Mouse (Mus musculus): ENCODE data around the gene Ccdc57. TPM values are rescaled to one million over a fixed set of nuclear protein-coding genes. Genes with fewer than 3 reads are reported as not detected.
"Not testable (repeated sequence)": the region's sequence is repeated elsewhere in the genome, so short reads cannot be mapped to it uniquely, and the experiment has no call there.

Gene Ccdc57
- polyA plus RNA-seq, 1 experiment from 2014 or later = 7.2 TPM

DNA sequence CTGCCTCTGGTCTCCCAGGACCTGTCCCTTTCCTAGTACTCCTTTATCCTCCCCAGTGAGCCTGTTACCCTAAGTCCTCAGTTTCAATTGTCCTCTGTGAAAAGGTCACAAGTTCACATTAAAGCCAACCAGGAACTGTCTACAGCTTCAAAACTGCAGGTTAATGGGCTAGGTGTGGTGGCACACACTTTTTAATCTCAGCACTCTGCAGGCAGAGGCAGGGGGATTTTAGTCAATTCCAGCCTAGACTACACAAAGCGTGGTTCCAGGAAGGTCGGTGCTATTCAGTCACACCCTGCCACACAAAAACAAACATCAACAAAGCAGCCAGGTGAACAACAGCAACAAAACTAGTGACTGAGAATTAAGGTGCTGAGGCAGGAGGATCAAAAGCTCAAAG lies 81.1 kb downstream of the Ccdc57 start:
- no peaks in the 10 kb centered on the region for H3K36me3 ChIP-seq (ENCODE audit: insufficient read depth)
- peak overlapping the region; percentile 34; the same call in 1 of the 2 replicates for H3K27ac ChIP-seq (ENCODE audit: low read depth)
- H3K9me3 ChIP-seq (ENCODE audit: low read depth, low read length) = no peaks in the 10 kb centered on the region
- DNase-seq (no peak), ATAC-seq (ENCODE audit: insufficient read depth) (no peak)
- TF ChIP-seq CTCF (IDR thresholded peaks at IDR 0.05; ENCODE audit: low read depth) = no peak
- H3K4me1 ChIP-seq (ENCODE audit: insufficient read depth) = peaks cover 13% of the 10 kb centered on the region; the same call in 1 of the 2 replicates
- no peaks in the 10 kb centered on the region for H3K27me3 ChIP-seq (ENCODE audit: insufficient read depth, low read length)
- 68% methylated on average over 2 of the region's 2 CpGs for WGBS
- no peak overlapping the region for H3K4me3 ChIP-seq (ENCODE audit: low read depth, low read length)
- peak overlapping the region; percentile 1; the same call in 1 of the 2 replicates for H3K9ac ChIP-seq
- H3K4me2 ChIP-seq = no peak overlapping the region

- no peak overlapping the region for H3K4me3 ChIP-seq (ENCODE audit: low read depth, low read length)
- no peak overlapping the region for H3K4me2 ChIP-seq
- H3K9ac ChIP-seq = peak overlapping the region; percentile 1; the same call in 1 of the 2 replicates
- peak overlapping the region; percentile 34; the same call in 1 of the 2 replicates for H3K27ac ChIP-seq (ENCODE audit: low read depth)
- no peaks in the 10 kb centered on the region for H3K36me3 ChIP-seq (ENCODE audit: insufficient read depth)
- peaks cover 13% of the 10 kb centered on the region; the same call in 1 of the 2 replicates for H3K4me1 ChIP-seq (ENCODE audit: insufficient read depth)
- ATAC-seq (ENCODE audit: insufficient read depth) (no peak), DNase-seq (peak; percentile 7)
- no peak for TF ChIP-seq CTCF (IDR thresholded peaks at IDR 0.05; ENCODE audit: low read depth)
- no peaks in the 10 kb centered on the region for H3K27me3 ChIP-seq (ENCODE audit: insufficient read depth, low read length)
- no peaks in the 10 kb centered on the region for H3K9me3 ChIP-seq (ENCODE audit: low read depth, low read length)
- WGBS = 36% methylated on average over 1 of the region's 1 CpGs
Measured at GRCm38 (mm10) chr11:120851132-120851531, 81.5 kb downstream of the Ccdc57 start.

DNA sequence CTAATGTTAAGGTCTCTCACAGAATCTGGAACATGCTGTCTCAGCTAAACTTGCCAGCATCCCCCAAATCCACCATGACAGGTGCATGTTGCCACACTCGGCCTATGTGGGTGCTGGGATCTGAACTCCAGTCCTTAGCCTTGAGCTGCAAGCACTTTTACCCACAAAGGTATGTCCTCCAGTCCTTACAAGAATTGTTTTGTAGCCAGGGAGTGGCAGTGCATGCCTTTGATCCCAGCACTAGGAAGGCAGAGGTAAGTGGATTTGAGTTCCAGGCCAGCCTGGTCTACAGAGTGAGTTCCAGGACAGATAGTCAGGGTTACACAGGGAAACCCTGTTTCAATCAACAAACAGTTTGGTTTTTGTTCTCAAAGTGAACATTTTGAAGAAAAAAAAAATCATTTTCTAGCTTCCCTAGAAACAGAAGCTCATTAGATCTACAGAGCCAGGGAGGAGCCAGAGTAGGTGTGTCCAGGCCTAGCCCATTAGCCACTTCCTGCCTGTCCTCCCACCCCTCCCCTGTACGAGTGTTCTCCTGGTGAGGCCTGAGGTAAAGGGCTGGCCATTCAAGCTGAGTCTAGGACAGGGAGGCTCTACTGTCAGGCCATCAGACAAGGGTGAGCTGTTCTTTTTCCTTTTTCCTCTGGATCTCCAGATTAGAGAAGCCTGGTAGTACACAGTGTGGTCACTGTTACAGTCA lies 82.2 kb downstream of the Ccdc57 start:
- Histone ChIP-seq H3K27ac (ENCODE audit: low read depth) (no peak overlapping the region), H3K4me3 (ENCODE audit: low read depth, low read length) (no peak overlapping the region), H3K9me3 (ENCODE audit: low read depth, low read length) (no peaks in the 10 kb centered on the region), H3K4me2 (no peak overlapping the region), H3K27me3 (ENCODE audit: insufficient read depth, low read length) (no peaks in the 10 kb centered on the region), H3K9ac (no peak overlapping the region), H3K36me3 (ENCODE audit: insufficient read depth) (no peaks in the 10 kb centered on the region), H3K4me1 (ENCODE audit: insufficient read depth) (peaks cover 13% of the 10 kb centered on the region; the same call in 1 of the 2 replicates)
- DNase-seq (no peak), ATAC-seq (ENCODE audit: insufficient read depth) (no peak)
- no peak for TF ChIP-seq CTCF (IDR thresholded peaks at IDR 0.05; ENCODE audit: low read depth)
- whole genome bisulfite sequencing = 46% methylated on average over 2 of the region's 2 CpGs

DNA sequence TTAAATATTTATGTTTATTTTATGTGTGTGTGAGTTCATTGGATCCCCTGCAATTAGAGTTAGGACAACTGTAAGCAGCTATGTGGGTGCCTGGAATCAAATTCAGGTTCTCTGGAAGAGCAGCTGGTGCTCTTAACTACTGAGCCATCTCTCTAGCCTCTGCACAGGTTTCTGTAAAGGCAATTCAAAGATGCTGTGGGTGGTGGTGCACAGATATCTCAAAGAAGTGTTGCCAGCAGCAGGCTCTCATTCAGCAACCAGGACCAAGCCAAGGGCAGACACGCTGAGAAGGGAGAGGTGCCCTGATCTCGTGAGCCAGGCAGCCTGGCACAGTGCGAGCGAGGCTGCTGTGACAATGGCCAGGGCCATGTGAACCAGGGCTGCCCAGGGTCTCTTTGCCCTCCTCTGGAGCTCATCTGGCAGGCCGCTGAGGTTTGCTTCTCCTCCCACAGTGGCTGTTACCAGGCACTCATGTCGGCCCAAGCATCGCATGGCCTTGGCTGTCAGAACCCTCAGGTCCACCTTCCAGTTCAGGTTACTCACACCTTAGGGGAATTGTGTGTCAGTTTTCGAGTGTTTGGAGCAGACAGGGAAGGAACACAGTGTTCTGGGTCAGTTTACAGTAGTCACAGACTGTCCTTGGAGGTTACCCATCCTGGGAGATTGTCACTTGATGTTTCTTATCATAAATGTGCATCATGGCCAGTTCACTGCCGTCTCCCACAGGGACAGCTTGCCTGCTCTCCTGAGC lies 85.8 kb downstream of the Ccdc57 start:
- no peak for ATAC-seq (ENCODE audit: insufficient read depth)

DNA sequence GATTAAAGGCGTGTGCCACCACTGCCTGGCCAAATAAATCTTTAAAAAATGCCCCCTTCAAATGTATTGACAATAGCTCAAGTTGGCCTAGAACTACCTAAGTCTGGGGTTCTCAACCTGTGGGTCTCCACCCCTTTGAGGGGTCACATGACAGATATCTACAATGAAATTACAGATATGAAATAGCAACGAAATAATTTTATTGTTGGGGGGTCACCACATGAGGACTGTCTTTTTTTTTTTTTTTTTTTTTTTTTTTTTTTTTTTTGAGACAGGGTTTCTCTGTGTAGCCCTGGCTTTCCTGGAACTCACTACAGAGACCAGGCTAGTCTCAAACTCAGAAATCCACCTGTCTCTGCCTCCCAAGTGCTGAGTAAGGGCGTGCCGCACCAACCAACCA lies 88.3 kb downstream of the Ccdc57 start:
- WGBS = 83% methylated on average over 4 of the region's 4 CpGs
- Histone ChIP-seq H3K4me1 (ENCODE audit: insufficient read depth) (no peaks in the 10 kb centered on the region), H3K4me3 (ENCODE audit: low read depth, low read length) (no peak overlapping the region), H3K9ac (no peak overlapping the region), H3K36me3 (ENCODE audit: insufficient read depth) (no peaks in the 10 kb centered on the region), H3K4me2 (no peak overlapping the region), H3K9me3 (ENCODE audit: low read depth, low read length) (no peaks in the 10 kb centered on the region), H3K27ac (ENCODE audit: low read depth) (no peak overlapping the region), H3K27me3 (ENCODE audit: insufficient read depth, low read length) (no peaks in the 10 kb centered on the region)
- ATAC-seq (ENCODE audit: insufficient read depth) = no peak
- no peak for DNase-seq
- TF ChIP-seq CTCF (IDR thresholded peaks at IDR 0.05; ENCODE audit: low read depth) = no peak

More for the DNA sequence above, 85.8 kb downstream of the Ccdc57 start:
- Histone ChIP-seq H3K27me3 (ENCODE audit: insufficient read depth, low read length) (no peaks in the 10 kb centered on the region), H3K9ac (no peak overlapping the region), H3K27ac (ENCODE audit: low read depth) (no peak overlapping the region), H3K4me1 (ENCODE audit: insufficient read depth) (no peaks in the 10 kb centered on the region), H3K9me3 (ENCODE audit: low read depth, low read length) (no peaks in the 10 kb centered on the region), H3K4me2 (no peak overlapping the region), H3K36me3 (ENCODE audit: insufficient read depth) (no peaks in the 10 kb centered on the region), H3K4me3 (ENCODE audit: low read depth, low read length) (no peak overlapping the region)
- TF ChIP-seq CTCF (IDR thresholded peaks at IDR 0.05; ENCODE audit: low read depth) = no peak
- no peak for DNase-seq
- 84% methylated on average over 9 of the region's 9 CpGs for WGBS

- Histone ChIP-seq H3K9ac (peak overlapping the region; percentile 13; the same call in 1 of the 2 replicates), H3K27ac (ENCODE audit: low read depth) (peak overlapping the region; percentile 82)
- ATAC-seq (ENCODE audit: insufficient read depth) = peak; percentile 50
Measured at GRCm38 (mm10) chr11:120833555-120834280, 99.0 kb downstream of the Ccdc57 start.

GRCm38 (mm10) chr11:120832962-120833361 lies 99.7 kb downstream of the Ccdc57 start:
- H3K27ac ChIP-seq (ENCODE audit: low read depth) = peak overlapping the region; percentile 82; the same call in 1 of the 2 replicates
- H3K4me1 ChIP-seq (ENCODE audit: insufficient read depth); ATAC-seq (ENCODE audit: insufficient read depth); DNase-seq; H3K27me3 ChIP-seq (ENCODE audit: insufficient read depth, low read length); H3K9me3 ChIP-seq (ENCODE audit: low read depth, low read length); H3K36me3 ChIP-seq (ENCODE audit: insufficient read depth); H3K9ac ChIP-seq; H3K4me2 ChIP-seq; H3K4me3 ChIP-seq (ENCODE audit: low read depth, low read length): not testable (repeated sequence)
- WGBS = 88% methylated on average over 5 of the region's 5 CpGs

More at GRCm38 (mm10) chr11:120833555-120834280, 99.0 kb downstream of the Ccdc57 start:
- Histone ChIP-seq H3K4me1 (ENCODE audit: insufficient read depth) (peaks cover 4% of the 10 kb centered on the region), H3K36me3 (ENCODE audit: insufficient read depth) (no peaks in the 10 kb centered on the region), H3K9me3 (ENCODE audit: low read depth, low read length) (no peaks in the 10 kb centered on the region), H3K4me2 (no peak overlapping the region), H3K4me3 (ENCODE audit: low read depth, low read length) (no peak overlapping the region), H3K27me3 (ENCODE audit: insufficient read depth, low read length) (no peaks in the 10 kb centered on the region)
- DNase-seq = peak; percentile 40
- no peak for TF ChIP-seq CTCF (IDR thresholded peaks at IDR 0.05; ENCODE audit: low read depth)
- 37% methylated on average over 8 of the region's 8 CpGs for whole genome bisulfite sequencing
